Mouse (Mus musculus) cerebellum, postnatal 14 days (tissue): ENCODE results near the gene Trappc3.

Experiments
- DNase-seq, 2 experiments: peaks; one replicate each; pipeline ENCODE4 v3.0.0; 2021; ENCODE audit warnings: mixed read lengths in 2 of 2

The Trappc3 gene

DNA sequence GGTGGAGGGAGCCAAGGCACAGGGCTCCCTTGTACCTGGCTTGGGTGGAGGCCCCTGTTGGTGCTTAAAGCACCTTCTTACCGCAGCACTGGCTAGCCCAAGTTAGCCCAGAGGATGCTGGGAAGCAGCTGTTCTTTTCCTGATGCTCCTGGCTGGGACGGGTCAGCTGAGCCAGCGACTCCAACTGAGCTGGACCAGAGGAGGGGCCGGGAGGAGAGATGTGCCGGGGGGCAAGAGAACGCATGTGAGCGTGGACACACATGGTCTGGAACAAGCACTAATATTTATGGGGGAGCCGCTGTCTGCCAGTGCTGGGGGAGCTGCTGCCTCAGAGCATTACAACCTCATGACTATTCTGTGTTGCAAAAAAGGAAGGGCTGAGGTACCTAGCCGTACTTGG, 16.8 kb downstream of the Trappc3 start:
- no peak for DNase-seq

- no peak for DNase-seq
Observed at GRCm38 (mm10) chr4:126281706-126282105, 19.6 kb downstream of the Trappc3 start.

DNA sequence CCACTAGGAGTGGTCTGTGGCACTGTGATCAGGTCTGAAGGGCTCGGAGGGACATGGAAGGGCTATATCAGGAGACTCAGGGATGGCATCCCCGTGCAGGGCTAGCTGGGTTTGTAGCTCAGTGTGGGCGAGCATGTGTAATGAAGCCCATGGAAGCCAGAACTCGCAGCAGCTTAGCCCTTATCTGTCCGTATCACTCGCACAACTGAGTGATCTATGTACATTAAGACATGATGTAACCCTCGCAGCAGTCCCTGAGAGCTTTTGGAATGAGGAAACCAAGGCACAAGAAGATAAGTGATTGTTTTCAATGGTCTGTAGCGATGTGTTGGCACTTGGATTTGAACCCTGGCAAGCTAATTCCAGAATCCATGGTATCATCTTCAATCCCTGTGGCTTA, 21.5 kb downstream of the Trappc3 start:
- DNase-seq = no peak

DNA sequence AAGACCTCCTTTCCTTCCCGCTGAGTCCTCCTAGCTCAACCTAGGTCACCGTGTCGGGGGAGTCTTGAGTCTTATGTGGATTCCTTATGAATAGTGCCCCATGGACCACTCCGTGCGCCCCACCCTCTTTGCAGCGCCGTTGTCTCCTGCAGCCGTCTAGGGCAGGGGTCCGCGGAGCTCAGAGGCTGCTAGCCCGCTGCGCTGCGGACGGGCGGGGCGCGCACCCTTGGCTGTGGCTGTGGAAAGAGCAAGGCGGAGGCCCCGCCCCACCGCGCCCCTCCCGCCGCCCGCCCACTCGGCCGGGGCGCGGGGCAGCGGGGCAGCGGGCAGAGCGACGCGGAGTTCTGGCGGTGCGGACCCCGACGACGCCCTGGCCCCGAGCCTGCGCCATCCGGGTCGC, 24.4 kb downstream of the Trappc3 start, which contains the start of gene Col8a2:
TSS of gene Col8a2 (plus strand) at position 302 of the 400 bp plus-strand sequence.
- DNase-seq = no peak

GRCm38 (mm10) chr4:126287302-126287995, 25.3 kb downstream of the Trappc3 start:
- DNase-seq = no peak

DNA sequence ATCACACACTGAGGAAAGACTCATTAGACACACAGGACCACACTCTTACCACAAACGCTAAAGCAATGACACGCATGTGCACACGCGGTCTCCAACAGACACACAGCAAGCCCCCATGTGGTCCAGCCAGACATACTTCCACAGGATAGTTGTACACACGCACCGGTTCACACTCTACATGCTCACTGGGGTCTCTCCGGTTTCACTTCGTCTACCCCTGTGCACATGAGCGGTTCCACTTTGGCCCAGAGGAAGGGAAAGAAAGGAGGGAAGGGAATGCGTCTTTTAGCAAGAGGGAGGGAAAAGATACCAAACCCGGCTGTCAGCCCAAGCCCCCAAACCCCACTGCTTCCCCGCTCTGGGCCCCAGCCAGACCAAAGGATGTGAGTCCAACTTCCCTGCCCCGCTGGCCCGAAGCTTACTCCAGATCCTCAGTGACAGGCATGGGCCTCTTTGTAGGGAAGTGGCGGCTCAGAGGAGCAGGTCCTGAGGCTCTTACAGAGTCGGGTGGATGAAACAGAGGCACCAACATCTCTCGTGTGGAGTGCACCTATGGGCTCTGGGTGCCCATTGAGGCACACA, 26.1 kb downstream of the Trappc3 start:
- no peak for DNase-seq

DNA sequence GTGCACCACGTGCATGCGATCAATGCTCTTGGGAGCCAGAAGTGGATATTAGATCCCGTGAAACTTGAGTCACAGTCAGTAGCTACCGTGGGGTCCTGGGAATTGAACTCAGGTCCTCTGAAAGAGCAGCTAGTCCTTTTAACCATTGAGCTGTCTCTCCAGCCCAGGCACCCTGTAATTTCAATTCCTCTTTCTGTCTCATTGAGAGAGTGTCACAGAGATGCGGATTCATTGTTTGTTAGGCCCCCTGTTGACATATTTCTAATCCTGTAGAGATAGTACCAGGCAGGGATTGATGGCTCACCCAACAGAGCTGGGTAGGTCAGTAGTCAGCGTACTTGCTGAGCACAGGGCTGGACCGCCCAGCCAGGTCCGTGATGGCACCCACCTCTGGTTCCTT, 28.2 kb downstream of the Trappc3 start:
- no peak for DNase-seq

DNA sequence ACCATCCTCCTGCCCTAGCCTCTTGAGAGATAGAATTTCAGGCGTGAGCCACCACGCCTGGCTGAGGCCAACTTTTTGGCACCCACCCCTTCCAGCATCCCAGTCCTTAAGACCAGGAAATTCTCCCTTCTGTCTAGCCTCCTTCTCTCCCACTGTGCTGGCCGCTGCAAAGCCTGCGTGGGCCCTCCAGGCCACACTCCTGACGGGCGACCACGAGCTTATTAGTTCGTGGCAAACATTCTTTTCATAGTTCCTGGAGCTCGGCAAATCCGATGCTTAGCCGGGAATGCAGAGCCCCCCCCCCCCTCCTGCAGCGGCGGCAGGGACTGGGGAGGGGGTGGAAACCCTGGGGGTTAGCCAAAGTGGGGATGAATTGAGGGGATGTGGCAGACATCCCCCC, 29.1 kb downstream of the Trappc3 start:
- no peak for DNase-seq

DNA sequence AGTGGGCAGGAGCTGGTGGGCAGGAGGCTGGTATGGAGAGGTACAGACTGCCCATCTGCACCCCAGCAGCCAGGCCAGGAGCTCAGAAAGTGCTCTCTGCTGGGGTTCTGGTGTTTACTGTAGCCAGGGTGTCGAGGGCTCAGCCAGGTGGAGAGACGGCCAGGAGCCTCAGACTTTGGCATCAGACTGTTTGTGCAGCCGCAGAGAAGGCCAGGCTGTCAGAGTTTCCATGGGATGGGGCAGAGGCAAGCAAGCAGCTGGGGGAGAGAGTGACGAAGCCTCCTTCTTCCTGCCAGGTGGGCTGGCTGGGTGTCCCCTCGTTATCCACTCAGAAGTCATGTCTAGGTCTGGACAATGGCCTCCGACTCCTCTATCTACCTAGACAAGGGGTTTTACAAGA, 33.0 kb downstream of the Trappc3 start:
- no peak for DNase-seq

DNA sequence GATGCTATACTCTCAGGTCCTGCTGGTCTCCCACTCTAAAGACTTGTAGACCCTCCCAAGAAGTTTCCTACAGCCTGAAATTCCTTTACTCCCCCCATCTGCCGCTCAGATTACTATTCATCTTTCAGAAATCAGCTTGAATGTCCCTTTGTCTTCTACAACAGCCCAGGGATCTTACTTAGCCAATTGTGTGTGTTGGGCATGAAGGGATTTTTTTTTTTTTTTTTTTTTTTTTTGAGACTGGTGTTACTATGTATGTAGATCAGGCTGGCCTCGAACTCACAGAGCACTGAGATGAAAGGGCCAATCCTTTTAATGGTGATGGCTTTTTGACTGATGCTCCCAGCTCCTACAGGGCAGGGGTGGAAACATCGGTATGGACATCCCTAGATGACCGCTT, 33.8 kb downstream of the Trappc3 start:
- DNase-seq = no peak

DNA sequence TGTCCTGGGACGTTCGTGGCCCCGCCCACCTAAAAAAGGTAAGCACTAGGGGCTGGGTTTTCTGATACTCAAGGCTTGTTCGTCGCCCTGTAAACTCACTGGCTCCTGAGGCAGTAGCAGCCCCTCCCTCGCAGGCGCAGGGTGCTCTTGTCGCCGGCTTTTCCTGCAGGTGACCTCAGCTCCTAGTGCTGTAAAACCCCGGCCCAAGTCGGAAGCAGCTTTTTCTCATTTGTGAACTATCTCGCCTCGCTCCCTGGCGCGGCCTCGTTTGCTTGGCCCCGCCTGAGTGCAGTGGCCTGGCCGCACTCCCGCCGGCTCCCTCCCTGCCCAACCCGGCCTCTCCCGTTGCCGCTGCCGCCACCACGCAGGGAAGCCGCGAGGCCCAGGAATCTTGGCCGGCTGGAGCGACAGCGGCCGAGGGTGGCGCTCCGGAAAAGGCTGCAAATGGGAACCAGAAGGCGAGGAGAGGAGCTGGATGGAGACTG, 34.5 kb downstream of the Trappc3 start:
- DNase-seq = peak; percentile 72 to 73

- DNase-seq = no peak
Observed at GRCm38 (mm10) chr4:126300916-126301583, 38.9 kb downstream of the Trappc3 start.

GRCm38 (mm10) chr4:126301584-126302309, 39.6 kb downstream of the Trappc3 start:
- DNase-seq = peak in 1 of 2 experiments; percentile 51

DNA sequence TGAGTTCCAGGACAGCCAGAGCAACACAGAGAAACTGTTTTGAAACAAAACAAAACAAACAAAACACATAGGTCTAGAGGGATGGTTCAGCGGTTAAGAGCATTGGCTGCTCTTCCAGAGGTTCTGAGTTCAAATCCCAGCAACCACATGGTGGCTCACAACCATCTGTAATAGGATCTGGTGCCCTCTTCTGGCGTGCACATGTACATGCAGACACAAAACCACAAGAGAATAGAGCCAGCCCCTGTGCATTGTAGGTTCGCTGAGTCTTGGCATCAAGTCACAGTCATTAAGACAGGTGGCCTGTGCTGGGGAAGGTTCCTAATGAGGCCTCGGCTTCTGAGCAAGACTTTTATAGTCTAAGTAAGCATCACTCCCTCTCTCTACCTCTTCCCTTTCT, 41.8 kb downstream of the Trappc3 start:
- no peak for DNase-seq

DNA sequence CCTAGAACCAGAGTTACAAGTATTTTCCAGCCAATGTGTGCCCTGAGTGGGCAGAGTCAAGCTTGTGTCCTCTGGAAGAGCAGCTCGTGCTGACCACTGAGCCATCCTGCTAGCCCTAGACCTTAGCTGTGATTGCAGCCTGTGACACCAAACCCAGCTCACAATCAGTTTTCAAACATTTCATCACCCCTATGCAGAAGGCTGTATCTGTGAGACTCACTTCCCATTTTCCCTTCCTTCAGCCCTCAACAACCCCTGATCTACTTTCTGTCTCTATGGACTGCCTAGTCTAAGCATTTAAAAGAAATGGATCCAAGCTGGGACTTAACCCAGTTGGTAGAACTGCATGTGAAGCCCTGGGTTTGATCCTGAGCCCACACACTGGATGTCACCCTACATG, 43.3 kb downstream of the Trappc3 start:
- DNase-seq = no peak

- DNase-seq = no peak
Observed at GRCm38 (mm10) chr4:126306058-126306457, 43.9 kb downstream of the Trappc3 start.

DNA sequence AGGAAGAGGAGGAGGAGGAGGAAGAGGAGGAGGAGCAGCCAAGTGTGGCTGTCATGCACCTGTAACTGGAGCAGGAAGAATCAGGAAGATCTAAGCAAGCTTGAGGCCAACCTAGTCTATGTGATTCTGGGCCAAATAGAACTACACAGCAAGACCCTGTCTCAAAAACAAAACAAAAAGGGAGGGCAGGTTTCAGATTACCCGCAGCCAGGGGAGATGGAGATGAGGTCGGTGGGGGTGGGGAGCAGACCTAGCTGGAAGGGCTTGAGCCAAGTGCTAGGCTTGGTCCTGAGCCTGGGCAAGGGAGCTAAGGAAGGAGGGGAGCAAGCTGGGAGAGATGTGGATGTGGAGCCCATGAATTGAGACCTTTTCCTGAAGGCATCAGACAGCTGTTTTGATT, 44.7 kb downstream of the Trappc3 start:
- DNase-seq = no peak

- DNase-seq = peak; percentile 59 to 65
Observed at GRCm38 (mm10) chr4:126309211-126309921, 47.2 kb downstream of the Trappc3 start.

DNA sequence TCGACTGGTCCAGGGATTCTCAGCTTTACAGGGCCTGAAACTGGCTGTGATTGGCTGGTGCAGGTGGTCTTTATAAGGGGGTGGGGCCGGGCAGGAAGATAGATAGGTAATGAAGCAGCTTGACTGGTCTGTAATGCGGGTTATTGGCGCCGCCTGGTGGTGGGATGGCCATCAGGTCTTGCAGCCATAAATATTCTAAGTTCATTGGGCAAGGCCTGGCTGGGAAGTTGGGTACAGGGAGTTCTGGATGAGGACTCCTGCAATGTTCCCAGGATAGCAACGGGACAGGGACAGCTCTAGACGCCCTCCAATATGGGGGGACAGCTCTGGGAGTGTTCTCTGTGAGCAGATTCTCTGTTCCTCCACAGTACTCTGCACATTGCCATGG, 47.8 kb downstream of the Trappc3 start:
- DNase-seq = peak; percentile 96 to 99

- no peak for DNase-seq
Observed at GRCm38 (mm10) chr4:126310344-126310743, 48.2 kb downstream of the Trappc3 start.

DNA sequence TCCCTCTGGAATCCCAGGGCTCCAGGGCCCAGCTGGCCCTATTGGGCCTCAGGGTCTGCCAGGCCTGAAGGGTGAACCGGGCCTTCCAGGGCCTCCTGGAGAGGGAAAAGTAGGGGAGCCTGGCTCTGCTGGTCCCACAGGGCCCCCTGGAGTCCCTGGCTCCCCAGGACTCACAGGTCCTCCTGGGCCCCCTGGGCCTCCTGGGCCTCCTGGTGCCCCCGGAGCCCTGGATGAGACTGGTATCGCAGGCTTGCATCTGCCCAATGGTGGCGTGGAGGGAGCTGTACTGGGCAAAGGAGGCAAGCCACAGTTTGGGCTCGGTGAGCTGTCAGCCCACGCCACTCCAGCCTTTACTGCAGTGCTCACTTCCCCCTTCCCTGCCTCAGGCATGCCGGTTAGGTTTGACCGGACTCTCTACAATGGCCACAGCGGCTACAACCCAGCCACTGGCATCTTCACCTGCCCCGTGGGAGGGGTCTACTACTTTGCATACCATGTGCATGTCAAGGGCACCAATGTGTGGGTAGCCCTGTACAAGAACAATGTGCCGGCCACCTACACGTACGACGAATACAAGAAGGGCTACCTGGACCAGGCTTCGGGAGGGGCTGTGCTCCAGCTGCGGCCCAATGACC, 49.6 kb downstream of the Trappc3 start:
- no peak for DNase-seq

DNA sequence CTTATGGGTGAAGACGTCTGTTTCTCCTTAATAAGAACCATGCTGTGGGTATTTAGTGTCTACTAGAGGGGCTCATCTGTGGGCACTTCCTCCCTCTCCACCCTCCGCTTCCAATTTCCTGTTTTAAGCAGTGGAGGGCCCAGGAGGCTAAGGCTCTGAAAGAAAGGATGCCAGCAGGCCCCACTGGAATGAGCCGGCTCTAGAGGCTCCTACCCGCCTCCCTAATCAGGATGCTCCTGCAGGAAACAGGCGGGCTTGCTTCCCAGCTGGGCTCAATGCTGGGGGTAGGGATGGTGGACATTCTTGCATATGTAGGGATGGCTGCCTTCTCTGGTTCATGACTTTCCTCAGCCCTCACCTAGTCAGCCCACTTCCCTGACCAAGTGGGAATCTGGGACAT, 51.1 kb downstream of the Trappc3 start:
- no peak for DNase-seq
